Mouse (Mus musculus) lung, adult 18-20 months (tissue): ENCODE results near the gene Srarp.

Experiments
- DNase-seq, 2 experiments: peaks; one replicate each; pipeline ENCODE4 v3.0.0; 2022; ENCODE audit warnings: mixed read lengths in 2 of 2

The Srarp gene

GRCm38 (mm10) chr4:141435974-141436373 is at the start of gene Srarp:
Gene Srarp, minus strand, starts transcription at chr4:141436105.
- no peak for DNase-seq

GRCm38 (mm10) chr4:141484071-141484470 is 48.2 kb upstream of the Srarp start:
- no peak for DNase-seq

GRCm38 (mm10) chr4:141479411-141479810 is 43.5 kb upstream of the Srarp start:
- no peak for DNase-seq

GRCm38 (mm10) chr4:141478794-141479193 is 42.9 kb upstream of the Srarp start:
- no peak for DNase-seq

- no peak for DNase-seq
These were observed 42.3 kb upstream of the Srarp start for GRCm38 (mm10) chr4:141478225-141478624.

GRCm38 (mm10) chr4:141477681-141478102 is 41.8 kb upstream of the Srarp start:
- peak; percentile 56 to 71 for DNase-seq

GRCm38 (mm10) chr4:141474431-141474830 is 38.5 kb upstream of the Srarp start:
- DNase-seq: no peak

- no peak for DNase-seq
These were observed 36.9 kb upstream of the Srarp start for GRCm38 (mm10) chr4:141472641-141473321.

GRCm38 (mm10) chr4:141471491-141471890 is 35.6 kb upstream of the Srarp start:
- no peak for DNase-seq

- no peak for DNase-seq
These were observed 33.4 kb upstream of the Srarp start for GRCm38 (mm10) chr4:141469343-141469742.

- no peak for DNase-seq
These were observed 32.7 kb upstream of the Srarp start for GRCm38 (mm10) chr4:141468576-141468975.

GRCm38 (mm10) chr4:141467581-141467927 is 31.6 kb upstream of the Srarp start:
- no peak for DNase-seq

GRCm38 (mm10) chr4:141466844-141467580 is 31.1 kb upstream of the Srarp start:
- no peak for DNase-seq

- no peak for DNase-seq
These were observed 30.4 kb upstream of the Srarp start for GRCm38 (mm10) chr4:141466289-141466795.

GRCm38 (mm10) chr4:141465512-141466288 is 29.8 kb upstream of the Srarp start:
- DNase-seq: no peak

- DNase-seq: no peak
These were observed 28.8 kb upstream of the Srarp start for GRCm38 (mm10) chr4:141464722-141465121.

- no peak for DNase-seq
These were observed 27.6 kb upstream of the Srarp start for GRCm38 (mm10) chr4:141463472-141463871.

GRCm38 (mm10) chr4:141461576-141461975 is 25.7 kb upstream of the Srarp start:
- DNase-seq: no peak

GRCm38 (mm10) chr4:141461088-141461487 is 25.2 kb upstream of the Srarp start:
- no peak for DNase-seq

GRCm38 (mm10) chr4:141460481-141460880 is 24.6 kb upstream of the Srarp start:
- no peak for DNase-seq

- DNase-seq: no peak
These were observed 23.9 kb upstream of the Srarp start for GRCm38 (mm10) chr4:141459766-141460165.

- no peak for DNase-seq
These were observed 23.0 kb upstream of the Srarp start for GRCm38 (mm10) chr4:141458888-141459287.

- peak in 1 of 2 experiments; percentile 50 for DNase-seq
These were observed 22.3 kb upstream of the Srarp start for GRCm38 (mm10) chr4:141458236-141458635.
